Mouse (Mus musculus) hindbrain, embryonic 11.5 days (tissue): ENCODE data around the gene Fam53b. TPM values are rescaled to one million over a fixed set of nuclear protein-coding genes. Genes with fewer than 3 reads are reported as not detected.
"Not testable (repeated sequence)": the region's sequence is repeated elsewhere in the genome, so short reads cannot be mapped to it uniquely, and the experiment has no call there.

Experiments used
- ATAC-seq: fragments of 200-750 bp; cut with Nextera tagmentation; 2 replicates; pipeline ENCODE4 v1.8.0; 2017; ENCODE audit warnings: mild to moderate bottlenecking, moderate TSS enrichment, moderate library complexity; ENCODE audit not compliant: low FRiP score
- DNase-seq: peaks from one replicate; pipeline ENCODE4 v3.0.0-alpha.2; 2015; ENCODE audit warnings: low spot score
- H3K27ac ChIP-seq: fragments of 300-500 bp; sonication (generic); 2 replicates; pipeline ENCODE4 v1.5.1; 2014; ENCODE audit warnings: mild to moderate bottlenecking, low read depth, low read length
- H3K27me3 ChIP-seq: fragments of 300-500 bp; sonication (generic); 2 replicates; pipeline ENCODE4 v1.6.1; 2014; ENCODE audit warnings: mild to moderate bottlenecking, low read length, moderate library complexity, mixed read lengths; ENCODE audit not compliant: control insufficient read depth, insufficient read depth
- H3K36me3 ChIP-seq: fragments of 300-500 bp; sonication (generic); 2 replicates; pipeline ENCODE4 v1.6.1; 2014; ENCODE audit warnings: mild to moderate bottlenecking, low read length, moderate library complexity, mixed read lengths; ENCODE audit not compliant: control insufficient read depth, insufficient read depth
- H3K4me1 ChIP-seq: fragments of 300-500 bp; sonication (generic); replicated peaks from 2 replicates; pipeline ENCODE4 v1.6.1; 2014; ENCODE audit warnings: low read length, mixed read lengths; ENCODE audit not compliant: control insufficient read depth, insufficient read depth
- H3K4me2 ChIP-seq: fragments of 300-500 bp; sonication (generic); replicated peaks from 2 replicates; pipeline ENCODE4 v1.6.1; 2014; ENCODE audit warnings: mild to moderate bottlenecking, low read depth, low read length
- H3K4me3 ChIP-seq: fragments of 300-500 bp; sonication (generic); 2 replicates; pipeline ENCODE4 v1.5.1; 2014; ENCODE audit warnings: low read depth, low read length
- H3K9ac ChIP-seq: fragments of 300-500 bp; sonication (generic); 2 replicates; pipeline ENCODE4 v1.6.1; 2014; ENCODE audit warnings: low read depth, low read length
- H3K9me3 ChIP-seq: fragments of 300-500 bp; sonication (generic); 2 replicates; pipeline ENCODE4 v1.6.1; 2016; ENCODE audit warnings: low read length; ENCODE audit not compliant: control insufficient read depth
- WGBS: fragments of 180-500 bp; shearing (Covaris S2); extraction: QIAGEN DNeasy Blood & Tissue Kit; methylation state at CpG from one replicate; pipeline ENCODE4 v1.1.7; 2014; 5-methylcytosine and 5-hydroxymethylcytosine counted together
- polyA plus RNA-seq: library from polyadenylated mRNA; unstranded; fragments of >200 nt; fragmentation: Nextera tagmentation; extraction: Ambion mirVana; gene quantifications from 2 replicates; pipeline ENCODE4 v1.2.1, GENCODE M21; 2014

Gene Fam53b
- polyA plus RNA-seq, 1 experiment from 2014 or later, result 16.9 TPM

DNA sequence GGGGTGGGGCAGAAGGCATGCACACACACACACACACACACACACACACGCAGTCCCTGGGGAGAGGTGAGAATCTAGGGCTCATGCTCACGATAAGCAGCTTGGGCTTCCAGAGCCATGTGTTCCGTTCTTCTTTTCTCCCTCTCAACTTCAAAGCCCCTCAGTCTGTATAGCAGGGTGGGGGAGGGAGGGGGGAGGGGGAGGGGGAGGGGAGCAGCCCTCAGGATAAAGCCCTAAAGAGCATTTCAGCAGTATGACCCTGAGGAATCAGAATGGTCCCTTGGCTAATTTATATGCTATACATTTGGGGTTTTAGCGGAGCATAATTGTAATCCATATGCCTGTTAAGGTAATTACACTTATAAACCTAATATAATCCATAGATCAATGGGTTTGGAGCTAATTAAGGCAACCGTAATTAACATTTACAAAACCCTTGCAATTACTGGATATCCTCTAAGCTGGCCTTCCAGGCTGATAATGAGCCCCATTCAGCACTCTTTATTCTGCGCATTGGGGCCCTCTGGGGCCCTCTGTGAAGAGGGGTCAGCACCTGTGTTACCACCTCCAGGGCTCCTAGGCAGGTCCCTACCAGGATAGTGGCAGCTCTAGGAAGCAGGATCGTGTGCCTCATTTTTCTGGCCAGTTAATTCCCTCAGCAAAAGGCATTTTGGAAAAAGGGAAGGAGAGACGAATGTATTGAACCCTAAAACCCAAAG lies 147.9 kb downstream of the Fam53b start:
- no peak for DNase-seq
- Histone ChIP-seq H3K27ac (no peak overlapping the region), H3K9me3 (no peaks in the 10 kb centered on the region), H3K27me3 (no peaks in the 10 kb centered on the region), H3K4me1 (no peaks in the 10 kb centered on the region), H3K36me3 (no peaks in the 10 kb centered on the region), H3K4me2 (no peak overlapping the region), H3K9ac (no peak overlapping the region), H3K4me3 (no peak overlapping the region)
- WGBS, result 54% methylated on average over 8 of the region's 8 CpGs
- no peak for ATAC-seq

DNA sequence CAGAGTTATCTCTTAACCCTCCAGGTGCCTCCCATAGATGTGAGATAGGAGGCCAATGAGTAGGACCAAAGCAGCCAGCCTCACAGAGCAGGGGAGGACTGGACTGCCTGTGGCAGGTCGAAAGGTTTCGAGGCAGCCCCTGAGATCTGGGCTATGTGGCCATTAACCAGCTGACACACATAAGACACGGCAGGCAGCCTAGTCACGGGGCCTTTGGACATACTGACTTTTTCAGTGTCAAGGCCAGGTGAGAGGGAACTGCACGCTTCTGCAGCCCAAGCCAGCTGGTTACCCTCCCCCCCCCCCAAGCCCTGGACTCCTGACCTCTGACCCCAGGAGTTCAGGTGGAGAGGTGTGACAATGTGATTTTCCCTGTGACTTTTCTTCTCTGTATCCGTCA lies 148.9 kb downstream of the Fam53b start:
- H3K27me3 ChIP-seq, result no peaks in the 10 kb centered on the region
- 69% methylated on average over 6 of the region's 6 CpGs for WGBS

DNA sequence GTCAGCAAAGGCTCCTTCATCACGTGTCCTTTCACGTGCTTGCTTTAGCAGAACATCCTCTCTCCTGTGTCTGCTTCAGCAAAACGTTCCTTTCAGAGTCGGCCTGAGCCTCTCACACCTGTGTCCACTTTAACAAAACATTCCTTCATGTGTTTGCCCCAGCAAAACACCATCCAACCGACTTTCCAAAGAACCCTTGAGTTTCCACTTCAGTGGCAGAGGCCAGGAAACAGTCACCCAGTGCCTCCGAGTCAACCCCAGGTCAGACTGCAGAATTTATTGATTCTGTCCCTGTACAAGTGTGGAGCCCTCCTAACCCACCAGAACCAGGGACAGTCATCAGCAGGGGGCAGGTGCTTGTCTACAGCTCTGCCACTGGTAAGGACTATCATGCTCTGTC lies 150.9 kb downstream of the Fam53b start:
- not testable (repeated sequence) for H3K4me3 ChIP-seq, H3K4me2 ChIP-seq, ATAC-seq, H3K9ac ChIP-seq, H3K36me3 ChIP-seq, H3K4me1 ChIP-seq, H3K27ac ChIP-seq, H3K27me3 ChIP-seq, DNase-seq, H3K9me3 ChIP-seq
- 79% methylated on average over 6 of the region's 6 CpGs for WGBS

More for the DNA sequence above, 148.9 kb downstream of the Fam53b start:
- no peak for ATAC-seq
- Histone ChIP-seq H3K36me3 (no peaks in the 10 kb centered on the region), H3K9me3 (no peaks in the 10 kb centered on the region), H3K9ac (no peak overlapping the region), H3K4me3 (no peak overlapping the region), H3K4me1 (no peaks in the 10 kb centered on the region), H3K4me2 (no peak overlapping the region), H3K27ac (no peak overlapping the region)
- DNase-seq, result no peak

Other genes with a start within 250 kb of the Fam53b start
- gene Oat, start 237.5 kb downstream of the Fam53b start, polyA plus RNA-seq, result 138 and 144 TPM in 2 replicates
- 4.5 and 6.8 TPM in 2 replicates for gene Nkx1-2, start 214.2 kb downstream of the Fam53b start, polyA plus RNA-seq
- gene Lhpp, start 203.2 kb downstream of the Fam53b start, polyA plus RNA-seq, result 20.4 and 22.4 TPM in 2 replicates
- 93.0 and 93.5 TPM in 2 replicates for gene Eef1akmt2, start 38.8 kb upstream of the Fam53b start, polyA plus RNA-seq
- 39.0 TPM in 2 replicates for gene Abraxas2, start 45.3 kb upstream of the Fam53b start, polyA plus RNA-seq
- gene Zranb1, start 117.3 kb upstream of the Fam53b start, polyA plus RNA-seq, result 17.9 and 18.7 TPM in 2 replicates